Mouse (Mus musculus) olfactory bulb, adult 2 months (tissue): ENCODE measurements around the gene Sec23a.

Source experiments
- CTCF ChIP-seq: fragments of 200-500 bp; IDR thresholded peaks from 2 replicates; pipeline ENCODE4 v1.5.1; 2012; ENCODE audit warnings: low read depth, mild to moderate bottlenecking, low read length, moderate library complexity; ENCODE audit not compliant: insufficient read depth
- POLR2A ChIP-seq: fragments of 200-500 bp; IDR thresholded peaks from 2 replicates; pipeline ENCODE4 v1.6.1; 2012; ENCODE audit warnings: mild to moderate bottlenecking, low read depth, low read length, moderate library complexity; ENCODE audit not compliant: insufficient read depth

GRCm38 (mm10) chr12:58960844-58961243 lies 51.0 kb downstream of the Sec23a start:
- TF ChIP-seq CTCF (no peak), POLR2A (no peak)
